Mouse (Mus musculus): ENCODE results near the gene Gm20388.

- no peak for TF ChIP-seq CTCF (IDR thresholded peaks at IDR 0.05; ENCODE audit: low read depth)
- TF ChIP-seq EP300 (optimal IDR thresholded peaks at IDR 0.05), result no peak
Measured at GRCm38 (mm10) chr8:124274441-124275120, 4363.9 kb downstream of the Gm20388 start.
